Mouse (Mus musculus) adrenal gland, postnatal 10 days (tissue): Measurements from ENCODE around the gene Spink4. TPM values are rescaled to one million over a fixed set of nuclear protein-coding genes. Genes with fewer than 3 reads are reported as not detected.

Experiments used
- DNase-seq: peaks from one replicate; pipeline ENCODE4 v3.0.0; 2021; ENCODE audit warnings: mixed read lengths
- long read RNA-seq, 2 experiments: library from polyadenylated mRNA; stranded (forward); transcript quantifications; one replicate each; pipeline ENCODE4 v2.0.0; 2021
- total RNA-seq, 2 experiments: library from RNA; stranded (reverse); gene quantifications; 2 replicates each; pipeline ENCODE4 v1.2.3; 2021

The Spink4 gene
- 1 to 10 TPM; 4.6 to 4.8 TPM for total RNA-seq
- long read RNA-seq, experiment 1, partial matches to known transcripts: 0 of 5 reads
- long read RNA-seq, experiment 1, other reads (novel, unspliced or antisense): 2 of 5 reads
- long read RNA-seq, experiment 2, transcript Spink4-201 (4 exons, 397 nt): major isoform, 5 of 8 reads
- long read RNA-seq, experiment 2, partial matches to known transcripts: 0 of 8 reads
- long read RNA-seq, experiment 2, other reads (novel, unspliced or antisense): 3 of 8 reads

DNA sequence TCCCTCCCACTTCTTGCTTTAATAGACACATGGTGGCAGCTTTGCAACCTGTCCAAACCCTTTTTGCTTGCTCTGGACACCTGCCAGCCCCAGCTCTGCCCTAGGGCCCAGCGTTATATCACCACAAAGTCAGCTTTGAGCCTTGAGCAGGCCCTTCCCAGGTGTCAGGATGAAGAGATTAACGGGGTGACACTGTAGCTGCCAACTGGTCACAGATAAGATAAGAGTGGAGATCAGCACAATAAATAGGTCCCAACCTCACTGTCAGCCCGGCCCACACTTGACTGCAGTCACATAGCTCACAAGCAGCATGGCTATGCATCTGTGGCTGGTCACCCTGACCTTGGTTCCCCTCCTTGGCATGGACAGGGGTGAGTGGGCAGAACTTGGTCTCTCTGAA is at the start of gene Spink4:
Spink4 (plus strand) TSS at position 268 of the 400 bp plus-strand sequence.
- peak; percentile 72 for DNase-seq

DNA sequence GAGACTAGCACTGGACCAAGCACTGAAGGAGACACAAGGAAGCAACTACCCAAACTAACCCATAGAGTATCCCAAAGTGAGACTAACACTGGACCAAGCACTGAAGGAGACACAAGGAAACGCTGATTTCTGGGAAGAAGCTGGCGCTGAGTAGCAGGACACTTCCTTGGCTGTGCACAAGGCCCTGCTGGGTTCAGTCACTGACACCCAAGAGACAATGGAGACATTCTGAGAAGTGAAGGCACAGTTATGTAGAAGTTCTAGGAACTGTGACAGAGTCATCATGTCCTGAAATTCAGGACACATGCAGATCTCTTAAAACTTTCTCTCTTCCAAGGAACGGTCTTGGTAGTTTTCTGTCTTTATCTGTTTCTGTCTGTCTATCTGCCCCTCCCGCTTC is 49.6 kb upstream of the Spink4 start:
- no peak for DNase-seq

DNA sequence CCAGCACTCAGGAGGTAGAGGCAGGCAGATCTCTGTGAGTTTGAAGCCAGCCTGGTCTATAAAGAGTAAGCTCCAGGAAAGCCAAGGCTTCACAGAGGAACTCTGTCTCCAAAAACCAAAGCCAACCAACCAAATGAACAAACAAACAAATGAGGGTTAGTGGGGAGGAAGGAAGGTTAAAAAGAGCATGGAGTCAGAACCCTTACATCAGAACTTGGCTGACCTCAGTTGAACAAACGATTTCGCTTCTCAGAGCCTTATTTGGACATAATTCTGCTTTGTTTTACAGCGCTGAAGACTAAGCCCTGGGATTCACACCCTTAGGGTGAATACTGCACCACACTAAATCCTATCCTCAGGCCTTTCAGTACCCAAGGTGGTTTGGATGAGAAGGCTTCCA is 47.7 kb upstream of the Spink4 start:
- no peak for DNase-seq

DNA sequence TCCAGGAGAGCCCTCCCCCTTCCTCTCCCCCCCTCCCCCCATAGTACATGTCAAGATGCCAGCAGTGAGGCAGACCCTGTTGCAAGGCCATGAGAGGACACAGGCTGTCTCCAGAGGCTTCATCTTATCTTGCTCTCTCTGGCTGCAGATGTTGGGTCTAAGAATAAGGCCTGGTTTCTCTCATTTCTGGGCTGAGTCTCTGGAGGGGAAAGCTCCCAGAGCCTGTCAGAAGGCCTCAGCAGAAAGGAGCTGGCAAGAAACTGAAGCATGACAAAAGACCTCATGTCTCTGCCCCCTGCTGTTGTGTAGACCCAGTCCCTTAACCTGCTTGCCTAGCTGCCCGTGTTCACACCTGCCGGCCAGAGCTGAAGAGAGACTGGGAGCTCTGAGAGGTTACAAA is 46.5 kb upstream of the Spink4 start:
- DNase-seq: no peak

DNA sequence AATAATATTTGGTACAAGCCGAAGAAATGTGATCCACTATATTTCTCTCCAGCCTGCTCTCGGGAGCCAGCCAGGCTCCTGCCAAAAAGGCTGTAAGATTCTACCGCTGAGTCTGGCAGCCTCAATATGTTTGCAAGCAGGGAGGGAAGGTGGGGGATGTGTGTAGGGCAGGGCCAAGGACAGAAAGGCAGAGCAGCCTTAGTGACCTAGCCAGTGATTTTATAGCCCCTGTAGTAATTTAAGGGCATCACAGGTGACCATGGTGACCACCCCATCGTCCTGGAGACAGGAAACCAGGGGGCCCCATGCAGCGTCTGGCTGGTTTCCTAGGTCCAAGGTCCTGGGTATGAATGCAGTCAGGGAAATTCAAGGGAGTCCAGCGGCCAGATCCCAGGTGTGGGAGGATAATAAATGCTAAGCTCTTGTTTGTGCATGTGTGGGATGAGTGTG is 45.7 kb upstream of the Spink4 start:
- DNase-seq: peak; percentile 58

DNA sequence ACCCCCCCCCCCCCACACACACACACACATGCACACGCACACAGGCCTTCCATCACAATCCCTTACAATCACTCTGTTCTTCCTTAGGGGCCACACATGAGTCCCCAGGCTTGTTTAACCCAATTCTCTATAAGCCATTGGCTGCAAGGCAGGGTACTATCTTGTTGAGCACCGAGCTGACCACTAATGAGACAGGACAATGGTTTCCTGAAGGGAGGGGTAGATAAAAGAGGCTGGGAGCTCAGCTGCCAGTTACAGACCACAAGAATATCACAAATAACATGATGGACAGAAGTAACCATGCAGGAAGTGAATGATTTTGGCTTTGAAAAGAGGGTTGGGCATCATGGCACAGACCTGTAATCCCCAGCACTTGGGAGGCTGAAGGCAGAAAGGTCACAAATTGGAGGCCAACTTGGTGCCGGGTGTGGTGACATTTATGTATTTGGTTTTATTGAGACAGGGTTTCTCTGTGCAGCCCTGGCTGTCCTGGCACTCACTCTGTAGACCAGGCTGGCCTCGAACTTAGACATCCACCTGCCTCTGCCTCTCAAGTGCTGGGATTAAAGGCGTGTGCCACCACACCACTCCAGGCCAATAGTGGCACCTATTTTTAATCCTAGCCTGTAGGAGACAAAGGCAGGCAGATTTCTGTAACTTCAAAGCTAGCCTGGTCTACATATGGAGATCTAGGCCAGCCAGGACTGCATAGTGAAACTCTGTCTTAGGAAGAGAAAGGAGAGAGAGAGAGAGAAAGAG is 44.9 kb upstream of the Spink4 start:
- DNase-seq: no peak

DNA sequence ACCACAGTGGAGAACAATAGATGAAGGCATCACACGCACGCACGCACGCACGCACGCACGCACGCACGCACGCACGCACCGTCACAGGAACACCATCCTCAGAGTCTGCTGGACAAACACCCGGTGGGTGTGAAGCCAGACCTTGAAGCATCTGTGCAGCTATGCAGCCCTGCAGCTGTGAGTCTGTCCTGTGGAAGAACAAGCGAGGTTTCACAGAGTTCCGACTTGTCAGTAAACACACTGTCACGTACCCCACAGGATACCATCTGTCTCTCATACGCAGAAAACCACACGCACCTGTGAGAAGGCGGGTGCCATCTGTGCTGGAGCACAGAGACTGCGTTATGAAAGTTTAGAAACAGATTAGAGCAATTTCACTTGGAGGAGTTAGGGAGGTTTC is 44.0 kb upstream of the Spink4 start:
- no peak for DNase-seq

DNA sequence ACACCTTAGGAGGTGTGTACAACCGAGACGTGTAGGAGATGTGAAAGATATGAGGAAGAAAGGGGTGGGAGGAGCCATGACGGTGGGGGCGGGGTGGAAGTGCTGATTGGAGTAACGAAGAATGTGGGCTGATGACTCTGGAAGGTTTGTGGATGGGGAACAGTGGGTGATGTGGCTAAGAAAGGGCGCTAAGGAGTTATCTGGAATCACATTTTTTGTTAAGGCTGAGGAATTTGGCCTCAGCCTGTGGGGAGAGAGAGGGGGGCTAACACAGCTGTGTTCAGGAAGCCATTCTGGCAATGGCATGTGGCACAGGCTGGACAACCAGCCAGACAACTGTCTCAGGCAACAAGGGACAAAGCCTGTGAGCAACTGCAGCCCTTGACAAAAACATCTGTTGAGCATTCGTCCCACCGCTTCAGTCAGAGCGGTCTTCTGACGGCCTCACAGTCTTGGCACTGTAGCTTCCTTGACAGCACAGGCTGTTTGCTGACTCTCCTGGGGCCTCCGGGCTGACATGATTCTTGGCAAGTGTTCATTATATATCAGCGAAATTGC is 43.0 kb upstream of the Spink4 start:
- DNase-seq: peak; percentile 51

DNA sequence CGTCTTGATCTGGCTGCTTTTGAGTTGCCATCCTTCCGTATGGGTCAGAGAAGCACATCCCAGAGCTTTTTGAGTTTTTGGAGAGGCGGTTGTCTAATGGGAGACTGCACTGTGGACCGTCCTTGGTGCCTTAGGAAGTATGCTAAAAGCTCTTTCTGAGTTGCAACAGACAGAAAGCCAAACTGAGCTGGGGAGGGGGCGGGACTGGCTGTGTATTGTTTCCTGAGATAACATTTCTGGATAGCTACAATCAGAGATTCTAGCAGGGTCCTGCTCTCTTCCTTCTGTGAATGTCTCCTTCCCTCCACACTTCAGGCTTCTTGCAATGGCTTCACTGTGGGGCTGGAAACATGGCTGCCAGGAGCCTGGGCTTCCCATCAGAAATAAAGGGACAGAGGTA is 42.3 kb upstream of the Spink4 start:
- no peak for DNase-seq

DNA sequence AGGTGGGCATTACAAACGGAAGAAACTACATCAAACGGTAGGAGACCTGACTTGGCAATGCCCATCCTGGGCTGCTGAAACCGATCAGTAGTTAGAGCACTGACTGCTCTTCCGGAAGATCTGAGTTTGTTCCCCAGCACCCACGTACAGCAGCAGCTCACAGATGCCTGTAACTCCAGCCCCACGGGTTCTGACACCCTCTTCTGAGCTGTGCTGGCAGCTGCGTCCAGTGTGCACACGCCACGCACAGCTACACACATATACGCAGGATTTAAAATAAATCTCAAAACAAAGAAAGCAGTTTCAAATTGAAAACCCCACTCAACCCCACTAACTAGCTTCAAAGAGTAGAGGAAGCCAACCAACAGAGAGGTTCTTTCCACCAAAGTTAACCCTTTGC is 36.7 kb upstream of the Spink4 start:
- DNase-seq: no peak

DNA sequence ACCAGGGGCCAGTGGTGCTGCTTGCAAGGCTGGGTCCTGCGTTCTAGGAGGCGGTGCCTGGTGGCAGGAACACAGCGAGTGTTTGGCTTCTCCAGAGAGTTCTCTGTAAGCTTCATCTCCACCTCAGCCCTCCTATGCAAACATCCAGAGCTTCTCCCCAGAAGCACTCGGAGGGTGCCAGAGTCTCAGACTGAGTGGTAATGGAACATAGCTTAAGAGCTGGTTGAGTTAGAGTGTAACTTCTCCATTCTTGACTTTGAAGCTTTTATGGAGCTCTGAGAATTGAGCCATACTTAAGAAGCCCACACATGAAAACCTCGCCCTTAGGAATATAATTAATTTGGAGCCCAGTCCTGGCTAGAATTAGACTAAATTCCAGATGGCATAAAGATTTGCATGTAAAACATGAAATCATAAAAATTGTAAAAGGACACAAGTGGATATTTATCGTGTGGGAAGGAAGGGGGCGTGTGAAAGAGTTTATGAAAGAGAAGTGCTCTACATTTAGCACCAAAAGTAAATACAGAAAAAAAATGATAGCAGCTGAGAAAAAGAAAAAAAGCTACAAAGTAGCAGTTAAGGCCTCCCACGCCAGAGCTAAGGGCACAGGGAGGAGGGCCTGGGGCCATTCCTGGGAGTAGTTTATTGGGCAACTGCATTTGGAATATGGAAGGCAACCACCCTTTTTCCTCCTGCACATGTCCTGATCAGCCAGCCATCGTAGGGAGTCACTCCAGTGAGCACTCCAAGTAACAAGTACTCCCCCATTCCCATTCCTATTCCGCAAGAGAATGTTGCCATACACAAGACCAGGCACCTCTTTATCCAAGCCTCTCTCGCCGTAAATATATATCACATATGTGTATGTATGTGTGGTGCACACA is 35.3 kb upstream of the Spink4 start:
- DNase-seq: no peak

DNA sequence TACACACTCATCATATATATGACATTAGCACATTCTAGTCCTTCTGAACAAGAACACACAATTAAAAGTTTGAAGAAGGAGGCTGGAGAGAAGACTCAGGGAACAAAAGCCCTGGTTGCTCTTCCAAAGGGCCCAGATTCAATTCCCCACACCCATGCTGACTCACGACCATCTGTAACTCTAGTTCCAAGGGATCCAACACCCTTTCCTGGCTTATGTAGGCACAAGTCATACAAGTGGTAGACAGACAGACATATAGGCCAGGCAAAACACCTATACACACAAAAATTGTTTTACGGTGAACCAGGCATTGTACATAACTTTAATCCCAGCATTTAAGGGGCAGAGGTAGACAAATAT is 34.7 kb upstream of the Spink4 start:
- DNase-seq: no peak

DNA sequence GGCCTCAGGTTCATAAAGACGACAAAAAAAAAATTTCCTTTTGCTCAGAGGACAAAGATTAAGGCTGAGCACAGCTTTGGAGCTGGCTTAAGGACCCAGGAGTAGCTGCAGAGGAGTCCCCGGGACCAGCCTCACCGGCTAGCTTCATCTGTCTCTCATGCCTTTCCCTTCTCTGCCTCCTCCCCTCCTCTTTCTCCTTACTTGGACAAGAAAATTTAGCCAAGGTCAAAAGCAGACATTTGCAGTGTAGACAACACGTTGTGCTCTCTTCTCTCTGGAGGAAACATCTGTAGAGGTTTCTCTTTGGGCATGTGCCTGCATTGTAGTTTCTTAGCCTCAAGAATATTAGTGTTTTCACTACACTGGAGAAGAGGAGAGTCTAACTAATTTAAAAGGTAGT is 34.0 kb upstream of the Spink4 start:
- DNase-seq: no peak

DNA sequence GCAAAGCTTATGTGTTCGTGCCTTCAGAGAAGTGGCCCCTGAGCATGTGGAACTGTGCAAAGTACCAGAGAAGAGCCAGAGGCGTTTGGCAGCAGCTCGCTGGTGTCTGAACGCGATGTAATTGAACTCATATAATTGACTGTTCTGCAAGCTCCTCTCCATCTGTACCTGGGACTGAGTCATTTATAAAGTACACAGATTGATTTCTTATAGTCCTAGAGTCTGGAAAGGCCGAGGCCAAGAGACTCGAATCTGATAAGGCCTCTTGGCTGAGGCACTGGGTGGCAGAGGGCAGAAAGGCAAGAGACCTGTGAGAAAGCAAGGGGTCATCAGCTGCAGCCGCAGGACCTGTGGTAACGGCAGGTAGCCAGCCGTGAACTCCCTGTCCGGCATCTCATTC is 31.0 kb upstream of the Spink4 start:
- no peak for DNase-seq

DNA sequence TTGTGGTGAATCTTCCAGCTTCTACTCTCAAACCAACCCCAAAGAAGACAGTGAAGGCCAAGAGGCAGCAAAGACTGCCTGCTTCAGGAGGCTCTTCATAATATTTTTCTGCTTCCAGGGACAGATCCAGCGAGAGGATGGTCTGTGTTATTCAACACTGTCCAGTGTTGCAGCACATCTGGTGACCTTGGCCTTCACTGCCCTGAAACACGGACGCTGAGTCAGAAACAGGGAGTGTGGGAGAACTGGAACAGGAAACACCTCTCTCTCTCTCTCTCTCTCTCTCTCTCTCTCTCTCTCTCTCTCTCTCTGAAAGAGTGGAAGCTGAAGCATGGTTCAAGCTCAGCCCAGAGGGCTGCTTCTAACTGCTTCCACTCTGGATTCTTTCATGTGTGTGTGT is 30.6 kb upstream of the Spink4 start:
- peak; percentile 68 for DNase-seq

DNA sequence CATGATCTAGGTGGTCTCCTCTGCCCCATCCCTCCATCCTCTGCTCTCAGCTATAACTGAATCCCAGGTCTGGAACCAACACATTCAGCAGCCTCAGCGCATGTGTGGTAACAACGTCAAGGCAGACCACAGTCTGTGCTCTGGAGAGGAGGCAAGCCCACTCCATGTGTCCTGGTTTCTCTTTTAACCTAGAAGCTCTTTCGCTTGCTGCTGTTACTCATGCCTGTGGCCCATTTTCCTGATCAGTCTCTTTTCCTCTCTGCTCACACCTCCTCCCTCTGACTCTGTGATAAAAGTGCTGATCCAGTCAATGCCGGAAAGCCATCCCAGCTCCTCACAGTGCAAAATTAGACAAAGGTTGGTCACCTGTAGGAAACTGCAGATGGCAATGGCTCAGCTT is 29.9 kb upstream of the Spink4 start:
- DNase-seq: no peak

DNA sequence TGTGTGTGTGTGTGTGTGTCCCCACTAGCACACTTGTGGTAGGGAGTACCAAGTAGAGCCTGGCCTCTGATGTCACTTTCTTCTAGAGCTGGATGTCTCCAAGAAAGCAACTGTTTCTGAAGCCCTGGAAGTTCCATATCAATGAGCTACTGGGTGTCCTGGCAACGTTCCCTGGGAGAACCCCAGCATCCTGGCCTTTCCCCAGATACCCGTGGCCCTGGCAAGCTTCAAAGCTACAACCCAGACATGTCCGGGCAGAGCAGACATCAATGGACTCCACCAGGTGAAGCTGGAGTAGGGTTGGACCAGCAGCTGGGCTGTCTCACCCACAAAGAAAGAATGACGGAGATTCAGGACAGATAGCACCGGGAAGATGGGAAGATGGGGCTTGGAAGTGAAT is 28.6 kb upstream of the Spink4 start:
- DNase-seq: no peak

DNA sequence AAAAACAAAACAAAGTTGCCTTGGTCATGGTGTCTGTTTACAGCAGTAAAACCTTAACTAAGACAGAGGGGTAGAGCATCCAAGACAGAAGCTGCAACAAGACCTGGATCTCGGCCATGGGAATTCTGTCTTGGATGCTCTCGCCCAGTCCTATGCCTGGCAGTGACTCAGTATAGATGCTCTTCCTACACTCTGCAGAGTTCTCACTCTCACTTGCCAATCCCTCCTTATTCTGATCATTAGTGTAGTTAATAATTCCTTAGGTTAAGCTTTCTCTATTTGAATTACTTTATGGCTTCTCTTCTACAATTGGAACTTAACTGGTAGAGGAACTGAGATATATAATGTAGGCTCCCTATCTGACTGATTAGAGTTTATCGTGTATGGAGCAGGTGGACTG is 24.7 kb upstream of the Spink4 start:
- DNase-seq: no peak

DNA sequence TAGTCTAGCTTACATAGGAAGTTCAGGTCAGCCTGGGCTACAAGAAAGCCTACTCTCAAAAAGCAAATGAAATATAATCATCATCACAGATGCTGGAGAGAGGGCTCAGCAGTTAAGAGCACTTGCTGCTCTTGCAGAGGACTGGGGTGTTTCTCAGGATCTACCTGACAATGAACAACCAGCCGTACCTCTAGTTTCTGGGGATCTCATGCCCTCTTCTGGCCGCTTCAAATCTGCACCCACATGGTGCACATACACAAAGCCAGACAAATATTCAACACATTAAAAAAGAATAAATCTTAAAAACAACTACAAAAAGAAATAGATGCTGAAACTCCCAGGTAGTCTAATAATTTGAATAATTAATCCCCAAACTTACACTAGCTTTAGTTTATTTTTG is 24.2 kb upstream of the Spink4 start:
- no peak for DNase-seq

DNA sequence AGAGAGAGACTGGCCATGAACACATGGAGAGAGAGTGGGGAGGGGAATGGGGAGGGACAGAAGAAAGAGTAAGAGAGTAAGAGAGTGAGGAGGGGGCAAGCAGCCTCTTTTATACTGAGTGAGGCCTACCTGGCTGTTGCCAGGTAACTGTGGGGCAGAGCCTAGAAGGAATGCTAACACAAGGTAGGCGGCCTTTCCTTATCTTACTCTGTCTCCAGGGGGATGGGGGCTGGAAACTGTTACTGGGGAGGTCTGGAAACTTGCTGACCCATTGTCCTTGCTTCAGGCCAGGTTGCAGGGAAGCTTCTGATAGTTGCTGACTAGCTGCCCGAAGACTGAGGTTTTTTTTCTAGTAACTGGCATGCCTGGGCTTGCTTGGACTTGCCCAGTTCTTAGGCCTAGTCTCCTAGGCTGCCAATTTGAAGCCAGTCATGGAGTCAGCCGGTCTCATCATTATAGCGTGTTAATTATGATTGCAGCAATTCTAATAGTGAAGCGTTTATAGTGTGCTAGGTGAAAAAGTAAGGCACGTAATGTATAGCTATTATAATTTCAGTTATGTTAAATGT is 21.3 kb upstream of the Spink4 start:
- DNase-seq: no peak

DNA sequence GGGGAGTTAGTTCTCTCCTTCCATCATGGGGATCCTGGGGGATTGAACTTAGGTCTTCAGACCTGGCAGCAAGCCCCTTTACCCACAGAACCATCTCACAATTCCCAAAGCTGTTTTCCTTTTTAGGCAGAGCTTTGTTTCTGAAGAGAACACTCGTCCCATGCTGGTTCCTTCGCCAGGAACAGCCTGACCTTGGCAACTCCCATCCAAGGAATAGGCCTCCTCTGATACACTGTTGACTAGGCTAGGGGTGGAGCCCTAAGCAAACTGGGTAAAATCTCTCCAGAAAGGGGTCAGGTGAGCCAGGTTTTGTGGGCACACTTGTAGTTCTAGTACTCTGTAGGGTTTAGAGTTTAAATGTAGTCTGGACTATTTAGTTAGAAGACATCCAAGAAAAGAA is 20.6 kb upstream of the Spink4 start:
- DNase-seq: no peak

DNA sequence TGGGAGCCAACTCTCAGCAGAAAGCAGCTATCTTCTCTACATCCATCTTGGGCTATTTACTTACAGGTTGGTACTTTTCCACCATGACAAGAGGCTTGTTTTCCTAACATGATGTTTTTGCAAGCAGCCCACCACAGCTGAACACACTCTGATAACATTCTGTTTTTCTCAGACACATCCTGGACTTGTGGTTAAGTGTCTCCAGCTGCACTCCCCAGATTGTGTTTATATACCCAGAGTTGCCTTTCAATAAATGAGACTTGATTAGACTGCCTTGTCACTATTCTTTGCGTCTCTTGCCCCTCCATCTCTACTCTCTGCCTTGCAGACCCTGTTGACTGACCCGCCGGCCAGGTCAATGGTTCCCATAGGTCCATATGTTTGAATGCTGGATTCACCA is 19.8 kb upstream of the Spink4 start:
- no peak for DNase-seq

DNA sequence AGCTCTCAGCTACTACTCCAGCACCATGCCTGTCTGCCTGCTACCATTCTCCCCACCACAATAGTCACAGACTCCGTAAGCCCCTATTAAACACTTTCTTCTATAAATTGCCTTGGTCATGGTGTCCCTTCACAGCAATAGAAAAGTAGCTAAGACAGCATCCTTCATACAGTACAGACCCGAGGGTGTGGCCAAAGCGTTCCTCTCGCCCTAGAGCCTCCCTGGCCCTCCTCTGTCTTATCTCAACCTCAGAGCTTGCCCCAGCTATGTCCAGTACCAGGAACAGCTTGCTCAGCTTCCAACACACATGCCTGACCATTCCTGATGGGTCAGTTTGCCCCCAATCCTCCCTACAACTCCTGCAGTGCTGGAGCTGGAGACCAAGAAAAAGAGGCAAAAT is 19.2 kb upstream of the Spink4 start:
- DNase-seq: no peak
